Mouse (Mus musculus) forebrain, embryonic 11.5 days (tissue): ENCODE measurements around the gene Ppp2r5c. TPM values are rescaled to one million over a fixed set of nuclear protein-coding genes. Genes with fewer than 3 reads are reported as not detected.

ENCODE experiments used
- ATAC-seq: fragments of 200-750 bp; cut with Nextera tagmentation; replicated peaks from 2 replicates; pipeline ENCODE4 v1.8.0; 2017; ENCODE audit warnings: moderate TSS enrichment; ENCODE audit not compliant: low FRiP score
- DNase-seq: peaks from one replicate; pipeline ENCODE4 v3.0.0-alpha.2; 2017; ENCODE audit warnings: low spot score
- H3K27ac ChIP-seq: fragments of 300-500 bp; sonication (generic); 2 replicates; pipeline ENCODE4 v1.5.1; 2014; ENCODE audit warnings: low read depth, low read length
- H3K27me3 ChIP-seq: fragments of 300-500 bp; sonication (generic); 2 replicates; pipeline ENCODE4 v1.6.1; 2014; ENCODE audit warnings: mild to moderate bottlenecking, low read length, mixed read lengths; ENCODE audit not compliant: control insufficient read depth, insufficient read depth
- H3K36me3 ChIP-seq: fragments of 300-500 bp; sonication (generic); 2 replicates; pipeline ENCODE4 v1.6.1; 2014; ENCODE audit warnings: mild to moderate bottlenecking, low read length, moderate library complexity, mixed read lengths; ENCODE audit not compliant: control insufficient read depth, insufficient read depth
- H3K4me1 ChIP-seq: fragments of 300-500 bp; sonication (generic); replicated peaks from 2 replicates; pipeline ENCODE4 v1.6.1; 2014; ENCODE audit warnings: low read length, mixed read lengths; ENCODE audit not compliant: control insufficient read depth, insufficient read depth
- H3K4me2 ChIP-seq: fragments of 300-500 bp; sonication (generic); 2 replicates; pipeline ENCODE4 v1.6.1; 2014; ENCODE audit warnings: low read depth, mild to moderate bottlenecking, low read length, moderate library complexity, mixed read lengths; ENCODE audit not compliant: severe bottlenecking
- H3K4me3 ChIP-seq: fragments of 300-500 bp; sonication (generic); 2 replicates; pipeline ENCODE4 v1.5.1; 2014; ENCODE audit warnings: low read depth, low read length
- H3K9ac ChIP-seq: fragments of 300-500 bp; sonication (generic); 2 replicates; pipeline ENCODE4 v1.6.1; 2014; ENCODE audit warnings: low read length
- H3K9me3 ChIP-seq: fragments of 300-500 bp; sonication (generic); 2 replicates; pipeline ENCODE4 v1.6.1; 2016; ENCODE audit warnings: low read length, mixed read lengths; ENCODE audit not compliant: control insufficient read depth
- WGBS: fragments of 180-500 bp; shearing (Covaris S2); extraction: QIAGEN DNeasy Blood & Tissue Kit; methylation state at CpG from one replicate; pipeline ENCODE4 v1.1.7; 2014; 5-methylcytosine and 5-hydroxymethylcytosine counted together
- polyA plus RNA-seq: library from polyadenylated mRNA; unstranded; fragments of >200 nt; fragmentation: Nextera tagmentation; extraction: Ambion mirVana; gene quantifications from 2 replicates; pipeline ENCODE4 v1.2.1, GENCODE M21; 2014

The Ppp2r5c gene
- polyA plus RNA-seq, 1 experiment from 2014 or later: 163 TPM

DNA sequence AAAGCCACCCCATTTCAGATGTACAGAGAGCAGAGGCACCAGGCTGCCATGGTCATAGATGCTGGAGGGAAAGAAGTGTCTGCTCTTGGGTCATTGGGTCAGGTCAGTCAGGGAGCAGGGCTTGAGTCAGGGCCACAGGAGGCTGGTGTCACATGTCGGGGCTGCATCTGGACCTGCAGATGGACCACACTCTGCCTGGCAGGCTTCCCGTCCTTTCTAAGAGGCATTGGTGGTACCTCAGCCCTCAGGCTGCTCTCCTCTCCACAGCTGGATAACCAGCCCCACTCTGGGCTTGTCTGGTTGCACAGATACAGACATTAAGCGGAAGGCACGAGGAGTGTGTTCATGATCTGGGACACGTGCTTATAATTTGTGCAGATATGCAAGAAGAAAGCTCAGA is 61.8 kb downstream of the Ppp2r5c start:
- no peaks in the 10 kb centered on the region for H3K27me3 ChIP-seq
- no peak for ATAC-seq
- no peak overlapping the region for H3K4me3 ChIP-seq
- H3K27ac ChIP-seq: no peak overlapping the region
- no peaks in the 10 kb centered on the region for H3K9me3 ChIP-seq
- no peaks in the 10 kb centered on the region for H3K4me1 ChIP-seq
- no peak overlapping the region for H3K4me2 ChIP-seq
- no peak for DNase-seq
- H3K36me3 ChIP-seq: no peaks in the 10 kb centered on the region
- WGBS: 82% methylated on average over 5 of the region's 5 CpGs
- no peak overlapping the region for H3K9ac ChIP-seq

DNA sequence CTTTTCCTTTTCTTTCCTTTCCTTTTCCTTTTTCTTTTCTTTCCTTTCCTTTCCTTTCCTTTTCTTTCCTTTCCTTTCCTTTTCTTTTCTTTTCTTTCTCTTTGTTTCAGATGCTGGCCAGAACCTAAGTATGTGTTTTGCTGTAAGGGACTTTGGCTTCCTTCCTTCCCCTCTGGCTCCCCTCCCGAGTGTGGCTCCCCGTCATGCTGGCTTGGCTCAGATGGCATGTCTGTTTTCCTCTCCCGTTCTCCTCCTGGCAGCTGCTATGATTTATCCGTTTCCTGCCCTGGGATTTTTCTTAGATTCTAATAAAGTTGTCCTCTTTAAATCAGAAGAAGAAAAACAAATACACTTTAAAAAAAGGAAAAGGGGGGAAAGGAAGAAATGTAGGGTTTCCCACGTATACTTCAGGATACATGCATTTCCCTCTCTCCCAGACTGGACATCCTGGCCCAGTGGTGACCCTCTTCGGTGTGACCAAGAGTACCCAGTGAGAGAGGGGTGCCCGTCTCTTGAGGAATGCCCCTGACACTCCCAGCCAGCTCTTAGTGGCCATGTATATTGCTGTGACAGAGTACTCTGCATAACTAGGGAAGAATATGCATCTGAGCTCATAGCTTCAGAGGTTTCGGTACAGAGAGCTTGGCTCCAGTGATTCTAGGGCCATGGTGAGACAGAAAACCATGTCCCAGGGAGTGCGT is 63.4 kb downstream of the Ppp2r5c start:
- no peaks in the 10 kb centered on the region for H3K4me1 ChIP-seq
- DNase-seq (no peak), ATAC-seq (no peak)
- 88% methylated on average over 9 of the region's 9 CpGs for WGBS
- no peak overlapping the region for H3K4me3 ChIP-seq
- H3K27me3 ChIP-seq: no peaks in the 10 kb centered on the region
- H3K36me3 ChIP-seq: no peaks in the 10 kb centered on the region
- no peak overlapping the region for H3K9ac ChIP-seq
- no peak overlapping the region for H3K27ac ChIP-seq
- H3K9me3 ChIP-seq: no peaks in the 10 kb centered on the region
- H3K4me2 ChIP-seq: no peak overlapping the region

DNA sequence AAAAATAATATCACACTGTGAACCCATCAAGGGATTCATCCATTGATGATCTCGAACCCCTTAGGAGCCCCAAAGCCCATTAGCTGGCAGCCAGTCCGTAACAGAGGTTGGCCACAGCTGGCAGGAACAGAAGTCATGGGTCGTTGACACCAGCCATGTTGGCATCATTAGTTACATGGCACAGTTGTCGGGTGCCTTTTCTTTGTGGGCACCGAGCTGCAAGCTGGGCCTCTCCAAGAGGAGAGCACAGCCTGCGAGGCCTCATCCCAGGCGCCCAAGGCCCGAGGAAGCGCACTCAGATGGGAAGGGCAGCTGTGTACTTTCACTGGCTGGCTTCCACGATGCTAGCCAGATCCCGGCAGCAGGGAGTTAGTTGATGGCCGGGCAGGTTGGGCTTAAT is 64.3 kb downstream of the Ppp2r5c start:
- no peak for DNase-seq
- Histone ChIP-seq H3K9ac (no peak overlapping the region), H3K4me1 (no peaks in the 10 kb centered on the region), H3K9me3 (no peaks in the 10 kb centered on the region), H3K4me3 (no peak overlapping the region), H3K27me3 (no peaks in the 10 kb centered on the region), H3K27ac (no peak overlapping the region), H3K36me3 (no peaks in the 10 kb centered on the region), H3K4me2 (no peak overlapping the region)
- 91% methylated on average over 12 of the region's 12 CpGs for WGBS
- ATAC-seq: no peak

DNA sequence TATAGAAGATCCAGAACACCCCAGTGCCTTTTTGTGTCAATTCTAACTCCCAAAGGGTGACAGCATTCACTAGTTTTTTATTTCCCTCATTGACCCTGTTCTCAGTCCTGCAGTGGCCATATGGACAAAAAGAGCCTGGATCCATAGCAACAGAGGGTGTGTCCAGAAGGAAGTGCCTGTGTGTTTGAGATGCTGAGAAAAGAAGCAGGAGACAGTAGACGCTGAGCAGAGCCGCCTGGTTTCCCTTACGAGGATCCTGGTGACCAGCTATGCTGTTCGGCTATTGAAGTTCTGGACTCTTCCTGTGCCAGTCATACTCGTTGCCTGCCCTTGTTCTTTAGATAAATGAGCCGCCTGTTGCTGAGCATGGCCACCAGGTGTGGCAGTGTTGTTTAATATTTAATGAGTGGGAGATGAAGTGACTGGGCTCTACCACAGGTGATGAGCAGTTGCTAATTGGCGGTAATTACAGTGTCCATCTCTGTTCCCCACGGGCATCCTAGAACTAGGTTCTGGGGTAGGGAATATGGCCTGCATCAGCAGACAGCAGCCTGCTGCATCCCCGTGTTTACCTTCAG is 65.0 kb downstream of the Ppp2r5c start:
- Histone ChIP-seq H3K4me2 (no peak overlapping the region), H3K36me3 (no peaks in the 10 kb centered on the region), H3K4me1 (no peaks in the 10 kb centered on the region), H3K9me3 (no peaks in the 10 kb centered on the region), H3K4me3 (no peak overlapping the region), H3K27me3 (no peaks in the 10 kb centered on the region), H3K9ac (no peak overlapping the region), H3K27ac (no peak overlapping the region)
- DNase-seq (no peak), ATAC-seq (no peak)
- WGBS: 85% methylated on average over 9 of the region's 9 CpGs

DNA sequence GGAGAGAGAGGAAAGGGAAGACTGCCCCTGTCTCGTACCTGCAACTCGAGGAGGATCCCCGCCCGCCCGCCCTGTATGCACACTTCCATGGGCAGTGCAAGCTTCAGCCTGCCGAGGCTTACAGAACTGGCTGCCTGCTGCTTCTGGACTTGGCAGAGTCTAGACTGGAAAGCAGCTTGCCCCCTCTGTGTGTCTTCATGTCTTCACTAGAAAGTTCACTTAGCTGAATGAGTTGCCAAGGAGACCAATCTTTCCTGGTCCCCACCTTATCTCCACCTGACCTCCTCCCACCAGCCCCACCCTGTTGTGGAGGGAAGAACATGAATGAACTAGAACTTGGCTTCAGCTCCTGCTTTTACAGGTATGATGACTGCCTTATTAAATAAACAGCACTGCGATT is 66.0 kb downstream of the Ppp2r5c start:
- ATAC-seq (no peak), DNase-seq (no peak)
- Histone ChIP-seq H3K27me3 (no peaks in the 10 kb centered on the region), H3K9ac (no peak overlapping the region), H3K27ac (no peak overlapping the region), H3K4me2 (no peak overlapping the region), H3K36me3 (no peaks in the 10 kb centered on the region), H3K9me3 (no peaks in the 10 kb centered on the region), H3K4me1 (no peaks in the 10 kb centered on the region), H3K4me3 (no peak overlapping the region)
- WGBS: 91% methylated on average over 7 of the region's 7 CpGs

DNA sequence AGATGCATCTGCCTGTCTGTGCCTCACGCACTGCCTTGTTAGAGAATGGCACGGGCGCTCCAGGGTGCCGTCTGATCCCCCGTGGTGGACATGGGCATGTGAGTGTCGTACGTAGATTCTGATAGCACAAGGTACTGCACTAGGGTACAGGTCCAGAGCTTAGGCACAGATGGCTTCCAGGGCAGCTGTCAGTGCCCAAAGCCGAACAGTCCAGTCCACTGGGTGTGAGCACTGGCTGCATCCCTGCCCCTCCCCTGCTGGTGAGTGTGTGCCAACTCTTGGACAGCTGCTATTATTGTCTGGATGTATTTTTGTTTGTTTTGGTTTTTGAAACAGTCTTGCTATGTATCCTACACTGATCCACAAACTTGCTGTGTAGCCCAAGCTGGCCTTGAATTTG is 68.8 kb downstream of the Ppp2r5c start:
- 92% methylated on average over 8 of the region's 8 CpGs for WGBS

DNA sequence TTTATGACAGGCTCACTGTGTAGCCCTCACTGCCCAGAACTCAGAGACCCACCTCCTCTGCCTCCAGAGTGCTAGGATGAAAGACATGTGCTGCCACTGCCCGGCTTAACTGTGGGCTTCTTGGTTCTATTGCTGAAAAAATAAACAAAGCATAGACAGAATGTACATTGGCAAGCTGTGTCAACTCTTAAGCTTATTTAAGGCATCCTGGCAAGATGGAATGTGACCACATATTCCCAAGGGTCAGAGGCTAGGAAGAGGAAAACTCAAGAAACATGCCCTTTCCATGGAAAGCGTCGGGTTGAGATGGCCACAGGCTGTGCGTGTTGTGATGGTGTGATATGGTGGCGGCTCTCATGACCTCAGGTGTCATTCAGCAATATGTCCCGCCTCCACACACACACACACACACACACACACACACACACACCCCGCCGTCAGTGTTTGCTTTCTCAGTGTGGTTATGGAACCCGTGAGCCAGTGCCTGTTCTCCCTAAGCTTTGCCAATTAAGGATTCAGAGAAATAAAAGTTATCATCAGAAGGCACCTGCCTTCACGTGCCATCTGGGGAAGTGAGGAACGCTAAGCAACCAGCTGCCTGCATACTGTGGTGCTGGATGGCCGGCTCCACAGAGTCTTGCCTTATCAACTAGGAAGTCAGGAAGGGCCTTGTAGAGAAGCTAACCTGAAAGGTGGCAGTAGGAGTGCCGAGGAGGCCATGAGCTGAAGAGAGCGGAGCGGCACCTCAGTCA is 73.5 kb downstream of the Ppp2r5c start:
- H3K9ac ChIP-seq: no peak overlapping the region
- no peak overlapping the region for H3K4me3 ChIP-seq
- no peak overlapping the region for H3K4me2 ChIP-seq
- no peaks in the 10 kb centered on the region for H3K27me3 ChIP-seq
- H3K36me3 ChIP-seq: peaks cover 3% of the 10 kb centered on the region; the same call in 1 of the 2 replicates
- WGBS: 89% methylated on average over 15 of the region's 15 CpGs
- no peaks in the 10 kb centered on the region for H3K4me1 ChIP-seq
- ATAC-seq: no peak
- no peaks in the 10 kb centered on the region for H3K9me3 ChIP-seq
- no peak overlapping the region for H3K27ac ChIP-seq
- no peak for DNase-seq

More for the DNA sequence above, 68.8 kb downstream of the Ppp2r5c start:
- Histone ChIP-seq H3K4me1 (no peaks in the 10 kb centered on the region), H3K4me3 (no peak overlapping the region), H3K36me3 (no peaks in the 10 kb centered on the region), H3K27me3 (no peaks in the 10 kb centered on the region), H3K9me3 (no peaks in the 10 kb centered on the region), H3K9ac (no peak overlapping the region), H3K27ac (no peak overlapping the region), H3K4me2 (no peak overlapping the region)
- no peak for ATAC-seq
- no peak for DNase-seq

DNA sequence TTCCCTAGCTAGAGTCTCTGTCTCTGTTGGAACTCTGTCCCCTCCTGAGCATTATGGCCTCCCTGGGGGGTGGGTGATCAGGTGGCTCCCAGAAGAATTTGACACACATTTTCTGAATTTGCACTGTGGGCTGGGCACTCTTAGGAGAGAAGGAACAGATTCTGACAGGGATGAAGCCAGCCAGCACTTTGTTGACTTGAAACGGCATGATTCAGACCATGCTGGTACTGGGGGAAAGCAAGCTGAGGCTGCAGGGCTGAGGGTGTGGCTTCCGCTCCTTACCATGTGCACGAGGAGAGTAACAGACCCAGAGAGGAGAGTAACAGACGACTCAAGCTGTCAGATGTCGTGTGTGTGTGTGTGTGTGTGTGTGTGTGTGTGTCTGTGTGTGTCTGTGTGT is 76.6 kb downstream of the Ppp2r5c start:
- Histone ChIP-seq H3K27ac (no peak overlapping the region), H3K9me3 (no peaks in the 10 kb centered on the region), H3K4me1 (no peaks in the 10 kb centered on the region), H3K4me3 (no peak overlapping the region), H3K4me2 (no peak overlapping the region), H3K9ac (no peak overlapping the region), H3K36me3 (peaks cover 3% of the 10 kb centered on the region; the same call in 1 of the 2 replicates), H3K27me3 (no peaks in the 10 kb centered on the region)
- 93% methylated on average over 5 of the region's 5 CpGs for WGBS
- DNase-seq (peak; percentile 39), ATAC-seq (no peak)
